In the genomic region with DNA sequence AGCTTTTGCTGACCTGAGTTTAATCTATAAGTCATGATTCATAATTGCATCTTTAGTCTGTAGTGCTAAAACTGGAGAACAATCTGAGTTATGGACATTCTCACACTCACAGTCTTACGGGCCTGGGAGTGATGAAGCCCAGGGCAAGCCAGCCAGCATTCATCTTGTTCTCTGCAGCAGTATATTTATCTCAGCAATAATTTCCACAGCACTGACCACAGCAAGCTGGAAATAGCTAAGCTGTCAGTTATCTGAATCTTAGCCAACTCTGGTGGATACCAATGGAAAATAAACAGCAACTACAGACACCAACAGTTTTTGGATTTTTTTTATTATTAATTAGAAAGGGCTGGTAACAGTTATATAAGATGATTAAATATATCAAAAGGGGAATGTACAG, we compare ENCODE assay signal across 20 mouse cellular contexts.
A peak's percentile ranks its signal among the peaks of the same experiment; 100 is the strongest.
DNase-seq lines count a peak whose midpoint lies in the region; ATAC-seq lines count a peak whose summit lies in the region.
"Had no signal": no experiment of that assay in that cellular context is flagged by ENCODE, and none has a peak within 500 bp of the region (broad histone marks: within the 10 kb centered on the region; RNA-seq: fewer than 3 reads in every experiment).

No protein-coding gene starts in this region.

- no peak for DNase-seq in cerebellum, postnatal 4 days (ENCODE audit: low spot score in 2 of 2)
- DNase-seq in 3T3-L1 (ENCODE audit: low read depth, low spot score), result peak; percentile 11
- DNase-seq in cerebellum, adult 18-20 months, result peak; percentile 42 to 51
- DNase-seq in cerebellum, postnatal 25 days, result peak; percentile 39 to 54
- DNase-seq in embryo, embryonic 9.5 days (ENCODE audit: extremely low spot score), result no peak
- DNase-seq in adrenal gland, postnatal 14 days, result no peak
- DNase-seq: adrenal gland, postnatal 10 days; gastrocnemius, postnatal 10 days; heart, postnatal 36 days; kidney, adult 11 months; kidney, postnatal 36 days; liver, embryonic 13.5 days; lung, adult 18-20 months; lung, postnatal 10 days; right cerebral cortex, postnatal 25 days; thymus, postnatal 14 days had no signal

- peak; percentile 72 for ATAC-seq in cerebellum, adult (ENCODE audit: insufficient number of reproducible peaks, low FRiP score, low TSS enrichment)
- ATAC-seq: forebrain, embryonic 13.5 days; midbrain, embryonic 15.5 days; Patski had no signal

Comparison
In these comparisons a context has a peak if more than half of its experiments do, and no peak if none do; other contexts are left out.
1. DNase-seq: peak in 3T3-L1 (single experiment), cerebellum, adult 18-20 months (2 of 2) and cerebellum, postnatal 25 days (2 of 2); none in cerebellum, postnatal 4 days (0 of 2), embryo, embryonic 9.5 days (single experiment) and adrenal gland, postnatal 14 days (single experiment).